Mouse (Mus musculus) E14TG2a.4 (cell line): Measurements from ENCODE around the gene Asb10.

Source experiments
- CTCF ChIP-seq: conservative IDR thresholded peaks from 2 replicates; pipeline ENCODE4 v1.5.1; 2014; ENCODE audit warnings: low read length
- NANOG ChIP-seq: IDR thresholded peaks from 2 replicates; pipeline ENCODE4 v1.6.1; 2014; ENCODE audit warnings: borderline replicate concordance, low read length, mixed read lengths

DNA sequence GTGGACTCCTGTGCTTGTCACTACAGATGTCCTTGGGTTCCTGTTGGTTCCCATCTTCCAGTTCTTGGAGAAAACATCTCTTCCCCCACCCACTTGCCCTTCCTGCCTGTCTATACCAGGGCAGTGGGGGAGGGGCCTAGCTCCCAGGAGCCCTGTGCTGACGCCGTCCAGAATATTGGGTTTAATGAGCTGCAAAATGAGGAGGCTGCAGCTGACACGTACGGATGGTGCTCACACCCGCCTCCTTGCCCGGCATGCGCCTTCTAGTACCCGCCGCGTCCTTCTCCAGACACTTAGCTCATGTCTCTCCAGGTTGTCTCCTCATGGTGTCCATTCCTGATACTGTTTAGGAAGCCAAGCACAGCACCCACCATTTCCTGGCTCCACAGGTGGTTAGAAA lies 41.7 kb downstream of the Asb10 start:
- TF ChIP-seq CTCF (no peak), NANOG (no peak)
